Mouse (Mus musculus) lung, postnatal 14 days (tissue): ENCODE measurements around the gene Gm10271.

Experiments used
- DNase-seq: peaks from one replicate; pipeline ENCODE4 v3.0.0; 2021

The Gm10271 gene

DNA sequence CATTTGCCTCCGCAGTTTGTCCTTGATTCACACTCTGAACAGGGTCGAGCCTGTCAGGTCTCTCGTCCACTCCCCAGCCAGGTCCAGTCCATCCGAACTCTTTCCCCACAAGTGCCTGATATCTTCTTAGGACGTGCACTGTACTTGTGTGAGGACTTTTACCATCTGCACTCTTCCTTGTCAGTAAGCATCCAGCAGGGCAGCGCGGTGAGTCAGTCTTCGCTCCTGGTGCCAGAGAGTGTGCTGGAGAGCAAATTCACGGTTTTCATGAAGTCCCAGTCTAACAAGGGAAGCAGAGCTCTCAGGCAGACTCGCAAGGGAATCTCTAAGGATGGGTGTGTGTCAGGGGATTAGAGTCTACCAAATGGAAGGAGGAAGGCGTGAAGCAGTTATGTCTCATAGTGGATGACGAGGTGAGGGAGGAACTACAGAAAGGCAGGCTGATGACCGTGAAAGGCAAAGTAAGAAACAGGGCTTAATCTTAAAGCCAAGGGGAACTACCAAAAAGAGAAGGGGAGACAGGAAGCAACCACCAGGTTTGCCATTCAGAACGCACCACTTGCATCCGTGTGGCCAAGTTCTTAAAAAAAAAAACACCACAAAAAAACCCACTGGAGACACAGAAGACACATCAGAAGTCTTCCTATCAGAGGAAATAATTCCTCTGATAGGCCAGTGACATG, 40.8 kb downstream of the Gm10271 start:
- DNase-seq, result no peak

DNA sequence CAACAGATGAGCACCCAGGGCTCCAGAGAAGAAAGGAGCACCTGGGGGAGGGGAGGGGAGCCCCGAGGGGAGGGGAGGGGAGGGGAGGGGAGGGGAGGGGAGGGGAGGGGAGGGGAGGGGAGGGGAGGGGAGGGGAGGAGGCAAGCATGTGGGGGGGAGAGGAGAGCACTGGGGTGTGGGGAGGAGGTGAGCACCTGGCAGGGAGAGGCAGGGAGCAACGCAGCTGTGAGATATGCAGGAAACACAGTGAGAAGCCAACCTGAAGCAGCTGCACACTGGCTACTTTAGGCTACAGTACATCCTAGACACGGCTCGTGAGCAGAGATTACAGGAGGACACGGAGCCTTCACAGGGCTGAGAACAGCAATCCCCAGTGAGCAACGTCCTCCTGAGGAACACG, 41.5 kb downstream of the Gm10271 start:
- DNase-seq, result no peak

DNA sequence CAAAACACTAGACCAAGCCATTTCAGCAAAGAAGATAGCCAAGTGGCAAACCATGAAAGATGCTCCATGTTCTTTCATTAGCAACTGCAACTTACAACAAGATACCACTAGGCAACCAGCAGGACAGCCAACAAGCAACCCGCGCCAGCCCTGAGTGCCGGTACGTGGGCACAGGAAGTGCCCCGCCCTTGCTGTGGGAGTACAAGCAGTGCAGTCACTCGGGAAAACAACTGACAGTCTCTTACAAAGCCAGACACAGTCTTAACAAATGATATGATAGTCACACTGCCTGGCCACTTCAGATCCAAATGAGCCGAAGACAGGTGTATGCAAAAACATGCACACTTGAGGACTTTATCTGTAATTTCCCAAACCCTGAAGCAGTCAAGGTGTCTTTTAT, 41.9 kb downstream of the Gm10271 start:
- peak; percentile 40 for DNase-seq

DNA sequence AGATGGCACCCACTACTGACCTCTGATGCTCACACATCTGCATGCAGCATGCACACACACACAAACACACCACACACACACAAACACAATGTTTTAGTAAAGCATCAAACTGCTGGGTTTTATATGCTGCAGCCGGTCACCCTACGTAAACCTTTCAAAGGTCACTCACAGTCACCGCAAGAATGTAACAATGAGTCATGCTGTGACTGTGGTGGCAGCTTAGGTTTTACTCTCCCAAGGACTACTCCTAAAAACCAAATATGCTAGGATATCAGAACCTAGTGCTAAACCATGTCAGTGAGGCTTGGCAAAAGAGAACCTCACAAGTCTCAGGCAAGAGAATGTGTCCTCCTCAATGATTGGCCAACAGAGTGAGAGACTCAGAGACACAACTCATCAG, 43.6 kb downstream of the Gm10271 start:
- DNase-seq, result no peak

- no peak for DNase-seq
These were observed 45.8 kb downstream of the Gm10271 start for GRCm38 (mm10) chr10:116926428-116927113.

DNA sequence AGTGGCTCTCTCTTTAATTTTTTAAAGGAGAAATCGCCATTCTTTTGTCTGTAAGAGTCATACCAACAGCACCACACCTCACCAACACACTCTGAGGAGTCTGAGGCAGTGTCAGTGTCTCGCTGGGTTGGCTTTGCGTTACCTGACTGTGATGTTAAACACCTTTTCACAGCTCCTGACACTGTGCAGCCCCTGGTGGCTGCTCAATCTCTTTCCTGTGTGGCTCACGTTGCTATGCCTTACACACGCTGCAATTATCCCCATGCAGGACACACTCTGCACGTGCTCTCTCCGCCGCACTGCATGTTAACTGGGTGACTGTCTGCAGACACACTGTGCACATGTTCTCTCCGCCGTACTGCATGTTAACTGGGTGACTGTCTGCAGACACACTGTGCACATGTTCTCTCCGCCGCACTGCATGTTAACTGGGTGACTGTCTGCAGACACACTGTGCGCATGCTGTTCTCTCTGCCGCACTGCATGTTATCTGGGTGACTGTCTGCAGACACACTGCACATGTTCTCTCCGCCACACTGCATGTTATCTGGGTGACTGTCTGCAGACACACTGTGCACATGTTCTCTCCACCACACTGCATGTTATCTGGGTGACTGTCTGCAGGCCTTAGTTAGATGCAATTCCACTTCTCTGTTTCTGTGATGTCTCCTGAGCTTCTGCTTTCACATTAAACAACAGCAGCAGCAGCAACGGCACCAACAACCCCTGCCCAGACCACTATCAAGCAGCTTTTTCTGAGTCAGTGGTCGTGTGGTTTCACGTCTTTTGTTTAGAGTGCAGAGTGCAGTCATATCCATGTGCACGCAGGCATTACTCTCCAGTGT, 48.5 kb downstream of the Gm10271 start:
- no peak for DNase-seq

- DNase-seq, result no peak
These were observed 50.2 kb downstream of the Gm10271 start for GRCm38 (mm10) chr10:116922161-116922560.

- DNase-seq, result no peak
These were observed 51.0 kb downstream of the Gm10271 start for GRCm38 (mm10) chr10:116921416-116921815.

DNA sequence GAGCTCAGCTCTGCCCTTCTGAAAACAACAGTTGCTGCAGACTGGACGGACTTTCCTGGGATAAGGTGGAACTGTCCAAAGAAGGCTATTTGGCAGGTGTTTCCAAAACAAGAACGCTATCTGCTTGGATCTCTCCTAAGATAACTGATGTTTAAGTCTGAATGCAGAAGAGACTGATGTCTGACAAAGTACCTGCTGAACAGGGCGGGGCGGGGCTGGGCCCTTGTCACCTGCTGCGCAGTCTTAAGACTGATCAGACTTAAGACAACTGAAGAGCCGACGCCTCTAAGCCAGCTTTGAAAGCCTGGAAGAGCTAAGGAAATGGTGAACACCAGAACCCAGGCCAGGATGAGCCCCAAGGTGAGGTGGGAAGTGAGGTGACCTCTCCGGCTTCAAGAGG, 51.8 kb downstream of the Gm10271 start:
- DNase-seq, result no peak

- DNase-seq, result no peak
These were observed 52.8 kb downstream of the Gm10271 start for GRCm38 (mm10) chr10:116919368-116920317.

- DNase-seq, result no peak
These were observed 55.8 kb downstream of the Gm10271 start for GRCm38 (mm10) chr10:116916581-116916980.

GRCm38 (mm10) chr10:116915286-116915685, 57.1 kb downstream of the Gm10271 start:
- DNase-seq, result no peak

DNA sequence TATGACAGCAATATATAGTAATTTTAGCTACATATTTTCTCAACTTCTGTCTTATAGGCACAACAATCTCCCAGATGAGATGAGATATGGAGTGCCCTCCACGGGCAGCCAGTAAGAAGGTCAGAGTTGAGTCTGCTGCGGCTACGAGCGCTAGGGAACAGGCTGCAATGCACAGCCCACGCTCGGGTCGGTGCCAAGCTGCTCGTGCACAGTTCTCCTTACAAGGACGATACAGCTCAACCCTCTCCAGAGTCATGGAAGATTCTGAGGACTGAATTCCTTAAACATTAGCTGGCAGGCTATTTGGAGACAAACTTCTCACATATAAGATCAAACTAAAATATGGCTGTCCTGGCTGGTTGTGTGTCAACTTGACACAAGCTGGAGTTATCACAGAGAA, 57.8 kb downstream of the Gm10271 start:
- no peak for DNase-seq

DNA sequence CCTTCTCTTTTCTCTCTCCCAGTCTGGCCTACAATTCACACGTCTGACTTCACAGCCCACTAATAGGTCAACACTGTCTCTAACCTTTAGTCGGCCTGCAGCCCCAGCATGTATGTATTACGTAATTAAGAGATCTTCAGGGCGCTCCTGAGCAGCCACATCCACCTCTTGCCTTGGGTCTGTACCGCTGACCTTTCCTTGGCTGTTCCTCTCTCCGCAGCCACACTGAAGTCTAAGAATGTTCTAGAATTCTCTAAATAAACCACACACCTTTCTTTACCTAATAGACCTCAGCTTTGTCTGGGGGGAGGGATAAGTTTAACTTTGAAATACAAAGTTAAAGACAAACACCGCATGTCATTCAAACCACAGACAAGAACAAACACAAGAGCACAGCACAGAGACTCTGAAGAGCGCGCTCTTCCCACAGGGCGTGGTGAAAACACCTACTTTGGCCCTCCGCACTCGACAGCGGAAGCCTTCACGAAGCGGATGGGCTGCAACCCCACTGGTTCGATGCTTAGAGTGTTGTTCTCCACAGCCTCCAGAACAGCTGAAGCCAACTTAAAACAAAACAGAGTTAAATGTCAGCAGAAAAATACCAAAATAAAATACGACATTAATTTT, 58.6 kb downstream of the Gm10271 start:
- DNase-seq, result no peak

DNA sequence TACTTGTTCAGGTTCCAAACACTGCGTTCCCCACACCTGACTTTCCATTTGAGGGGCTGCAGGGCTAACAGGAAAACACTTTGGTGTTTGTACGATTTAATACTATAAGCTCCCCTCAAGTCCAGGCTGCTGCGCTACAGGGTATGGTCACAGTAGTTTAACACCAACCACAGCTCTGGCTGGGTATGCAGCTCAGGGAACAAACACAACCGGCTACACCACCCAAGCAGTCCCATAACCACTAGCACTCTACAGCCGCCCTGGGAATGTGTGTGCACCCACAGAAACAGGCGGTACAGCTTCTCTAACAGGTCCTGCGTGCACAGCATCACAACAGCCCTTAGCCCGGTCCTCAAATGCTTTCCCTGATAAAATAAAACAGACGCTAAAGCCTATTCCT, 59.6 kb downstream of the Gm10271 start:
- no peak for DNase-seq

- DNase-seq, result no peak
These were observed 63.3 kb downstream of the Gm10271 start for GRCm38 (mm10) chr10:116908901-116909642.
